Mouse (Mus musculus) left cerebral cortex, postnatal 36 days (tissue): ENCODE data around the gene Gm29609. TPM values are rescaled to one million over a fixed set of nuclear protein-coding genes. Genes with fewer than 3 reads are reported as not detected.

ENCODE experiments used
- DNase-seq, 2 experiments: peaks; one replicate each; pipeline ENCODE4 v3.0.0; 2021 to 2022; ENCODE audit warnings: low spot score in 2 of 2, mixed read lengths in 1 of 2
- intact Hi-C: fragments of 180-260 bp; cut with DNase I; formaldehyde crosslinking; loops from one replicate; pipeline ENCODE4 v1.15.1; 2025
- total RNA-seq, 2 experiments: library from RNA; stranded (reverse); gene quantifications; 2 replicates each; pipeline ENCODE4 v1.2.3; 2021

The Gm29609 gene
- total RNA-seq, 2 experiments from 2014 or later, result 2.0 to 5.1 TPM

GRCm38 (mm10) chr5:31199321-31199892 is 19.7 kb upstream of the Gm29609 start:
- intact Hi-C loops, result loop anchor here (10.0 kb wide), 1 partner anchor 245 kb away; no protein-coding TSS in a partner anchor

GRCm38 (mm10) chr5:31198616-31199320 is 19.1 kb upstream of the Gm29609 start:
- intact Hi-C loops, result loop anchor here (10.0 kb wide), 1 partner anchor 244 kb away; no protein-coding TSS in a partner anchor
- no peak for DNase-seq

More at GRCm38 (mm10) chr5:31199321-31199892, 19.7 kb upstream of the Gm29609 start:
- DNase-seq, result no peak

- intact Hi-C loops, result loop anchor here (10.0 kb wide), 1 partner anchor 243 kb away; no protein-coding TSS in a partner anchor
- DNase-seq, result no peak
These were observed 18.5 kb upstream of the Gm29609 start for GRCm38 (mm10) chr5:31198170-31198569.

- no peak for DNase-seq
- intact Hi-C loops, result loop anchor here (10.0 kb wide), 1 partner anchor 242 kb away; no protein-coding TSS in a partner anchor
These were observed 17.4 kb upstream of the Gm29609 start for GRCm38 (mm10) chr5:31197072-31197471.

- intact Hi-C loops, result loop anchor here (10.0 kb wide), 1 partner anchor 241 kb away; no protein-coding TSS in a partner anchor
- DNase-seq, result no peak
These were observed 16.5 kb upstream of the Gm29609 start for GRCm38 (mm10) chr5:31196207-31196606.

GRCm38 (mm10) chr5:31195671-31196070 is 16.0 kb upstream of the Gm29609 start:
- intact Hi-C loops, result loop anchor here (10.0 kb wide), 1 partner anchor 241 kb away; no protein-coding TSS in a partner anchor
- no peak for DNase-seq

- intact Hi-C loops, result loop anchor here (10.0 kb wide), 1 partner anchor 240 kb away; no protein-coding TSS in a partner anchor
- no peak for DNase-seq
These were observed 15.1 kb upstream of the Gm29609 start for GRCm38 (mm10) chr5:31194486-31195485.

- DNase-seq, result no peak
- intact Hi-C loops, result loop anchor here (1.0 to 10.0 kb wide), 3 partner anchors 9 to 239 kb away; partner anchors contain the start of genes Gtf3c2 and Zfp513
These were observed 14.0 kb upstream of the Gm29609 start for GRCm38 (mm10) chr5:31193631-31194281.

- intact Hi-C loops, result loop anchor here (1.0 to 10.0 kb wide), 3 partner anchors 9 to 238 kb away; partner anchors contain the start of genes Gtf3c2 and Zfp513
- peak; percentile 100 for DNase-seq
These were observed 13.4 kb upstream of the Gm29609 start, which contains the start of the genes Snx17 and Eif2b4 for GRCm38 (mm10) chr5:31192939-31193630. Snx17 (plus strand) TSS chr5:31193227. Eif2b4 (minus strand) TSS chr5:31193430.

GRCm38 (mm10) chr5:31192045-31192938 is 12.6 kb upstream of the Gm29609 start:
- no peak for DNase-seq

GRCm38 (mm10) chr5:31190201-31190600 is 10.5 kb upstream of the Gm29609 start:
- DNase-seq, result no peak
- intact Hi-C loops, result loop anchor here (10.0 kb wide), 1 partner anchor 235 kb away; no protein-coding TSS in a partner anchor

More at GRCm38 (mm10) chr5:31192045-31192938, 12.6 kb upstream of the Gm29609 start:
- intact Hi-C loops, result loop anchor here (10.0 kb wide), 1 partner anchor 237 kb away; no protein-coding TSS in a partner anchor

GRCm38 (mm10) chr5:31188223-31188840 is 8.6 kb upstream of the Gm29609 start:
- DNase-seq, result no peak
- intact Hi-C loops, result no loop called here

GRCm38 (mm10) chr5:31183678-31184077 is 4.0 kb upstream of the Gm29609 start:
- intact Hi-C loops, result no loop called here
- DNase-seq, result no peak

GRCm38 (mm10) chr5:31181183-31181770 is 1.6 kb upstream of the Gm29609 start:
- no peak for DNase-seq
- intact Hi-C loops, result no loop called here

GRCm38 (mm10) chr5:31179301-31179765 is 378 bp downstream of the Gm29609 start:
- peak in 1 of 2 experiments; percentile 33 for DNase-seq
- intact Hi-C loops, result no loop called here

GRCm38 (mm10) chr5:31168630-31169029 is 11.1 kb downstream of the Gm29609 start:
- DNase-seq, result no peak
- intact Hi-C loops, result no loop called here
